Mouse (Mus musculus): ENCODE results near the gene Obp2b. TPM values are rescaled to one million over a fixed set of nuclear protein-coding genes. Genes with fewer than 3 reads are reported as not detected.

Gene Obp2b
- polyA plus RNA-seq, 1 experiment from 2014 or later: not detected

DNA sequence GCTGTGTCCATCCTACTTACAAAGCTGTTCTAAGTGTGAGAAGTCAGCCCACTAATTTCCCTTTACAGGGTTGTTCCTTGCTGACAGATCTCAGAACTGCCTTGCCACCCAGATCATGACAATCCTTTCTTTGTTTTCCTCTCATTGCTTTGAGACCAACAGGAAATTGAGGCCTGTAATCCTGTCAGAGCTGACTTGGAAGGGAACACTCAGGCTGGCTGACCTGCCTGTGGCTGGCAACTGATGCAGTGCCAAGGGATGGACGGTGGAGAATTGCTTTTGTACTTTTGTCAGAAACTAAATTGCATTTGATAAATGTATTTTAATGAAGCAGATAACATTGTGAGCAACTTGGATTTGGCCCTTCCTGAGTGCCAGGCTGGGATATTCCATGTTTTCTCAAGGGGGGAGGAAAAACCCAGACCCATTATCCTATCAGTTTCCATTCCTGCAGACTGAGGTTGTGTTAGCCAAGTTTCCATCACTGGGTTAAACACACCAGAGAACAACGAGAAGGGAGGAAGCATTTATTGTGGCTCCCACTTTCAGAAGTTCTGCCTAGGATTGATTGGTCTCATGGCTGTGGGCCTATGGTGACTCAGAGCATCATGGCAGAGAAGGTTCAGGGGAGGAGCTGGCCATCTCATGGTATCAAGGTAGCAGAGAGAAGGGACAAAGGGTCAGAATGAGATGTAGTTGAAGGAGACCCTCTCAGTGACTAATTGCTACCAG is 3.4 kb upstream of the Obp2b start:
- Histone ChIP-seq H3K4me3 (no peak overlapping the region), H3K4me1 (no peaks in the 10 kb centered on the region), H3K9me3 (replicated peaks) (no peaks in the 10 kb centered on the region), H3K27me3 (ENCODE audit: low read depth, poor library complexity, severe bottlenecking) (no peaks in the 10 kb centered on the region), H3K27ac (replicated peaks) (no peak overlapping the region), H3K36me3 (no peaks in the 10 kb centered on the region)
- no peak for DNase-seq (ENCODE audit: low spot score)
- WGBS: 79% methylated on average over 2 of the region's 2 CpGs

GRCm38 (mm10) chr2:25741671-25742070 is 4.9 kb downstream of the Obp2b start:
- Histone ChIP-seq H3K27ac (replicated peaks) (no peak overlapping the region), H3K9me3 (replicated peaks) (0 out of 2 replicates have a peak, but pooled peaks cover 3% of the 10 kb centered on the region), H3K27me3 (ENCODE audit: low read depth, poor library complexity, severe bottlenecking) (no peaks in the 10 kb centered on the region), H3K4me1 (no peaks in the 10 kb centered on the region), H3K36me3 (no peaks in the 10 kb centered on the region), H3K4me3 (no peak overlapping the region)
- 84% methylated on average over 1 of the region's 1 CpGs for WGBS
- no peak for DNase-seq (ENCODE audit: low spot score)

DNA sequence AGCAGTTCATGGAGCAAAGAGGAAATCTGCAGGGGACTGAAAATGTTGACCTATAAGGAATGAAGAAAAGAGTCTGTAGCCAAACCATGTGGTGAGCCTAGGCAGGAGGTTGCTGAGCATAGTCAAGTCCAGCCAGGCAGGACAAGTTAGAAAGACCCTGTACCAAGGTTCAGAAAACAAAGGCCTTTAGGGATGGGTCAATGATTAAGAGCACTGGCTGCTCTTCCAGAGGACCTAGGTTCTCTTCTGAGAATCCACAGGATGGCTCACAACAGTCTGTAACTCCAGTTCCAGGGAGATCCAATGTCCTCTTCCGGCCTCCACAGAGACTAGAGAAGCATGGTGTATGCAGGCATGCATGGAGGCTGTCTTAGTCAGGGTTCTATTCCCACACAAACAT is 17.4 kb downstream of the Obp2b start:
- no peaks in the 10 kb centered on the region for H3K4me1 ChIP-seq
- H3K9me3 ChIP-seq (replicated peaks): no peaks in the 10 kb centered on the region
- H3K36me3 ChIP-seq: no peaks in the 10 kb centered on the region
- H3K4me3 ChIP-seq: no peak overlapping the region
- H3K27ac ChIP-seq (replicated peaks): no peak overlapping the region
- 90% methylated on average over 1 of the region's 1 CpGs for WGBS
- DNase-seq (ENCODE audit: low spot score): no peak
- no peaks in the 10 kb centered on the region for H3K27me3 ChIP-seq (ENCODE audit: low read depth, poor library complexity, severe bottlenecking)

- WGBS: 56% methylated on average over 4 of the region's 4 CpGs
- no peak for DNase-seq (ENCODE audit: low spot score)
- H3K36me3 ChIP-seq: no peaks in the 10 kb centered on the region
- no peak overlapping the region for H3K4me3 ChIP-seq
- H3K9me3 ChIP-seq (replicated peaks): no peaks in the 10 kb centered on the region
- no peak overlapping the region for H3K27ac ChIP-seq (replicated peaks)
- no peaks in the 10 kb centered on the region for H3K4me1 ChIP-seq
- H3K27me3 ChIP-seq (ENCODE audit: low read depth, poor library complexity, severe bottlenecking): no peaks in the 10 kb centered on the region
Observed at GRCm38 (mm10) chr2:25758064-25758625, 21.3 kb downstream of the Obp2b start.

DNA sequence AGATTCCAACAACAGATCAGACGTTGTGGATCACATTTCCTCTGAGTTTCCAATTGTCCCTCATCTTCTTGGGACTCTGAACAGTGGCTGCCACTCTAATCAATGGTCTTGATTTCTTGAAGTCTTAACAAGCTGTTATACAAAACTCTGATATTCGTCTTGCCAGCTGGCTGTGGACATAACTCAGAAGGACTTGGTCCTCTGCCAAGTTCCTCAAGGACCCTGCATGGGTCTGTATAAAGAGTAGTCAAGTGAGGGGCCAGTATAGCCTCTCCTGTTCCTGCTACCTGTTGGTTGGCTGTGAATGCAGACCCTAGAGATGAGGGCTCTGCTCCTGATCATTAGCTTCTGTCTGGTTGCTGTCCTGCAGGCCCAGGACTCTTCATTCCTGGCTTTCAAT is 28.5 kb downstream of the Obp2b start, which contains the start of gene Lcn3:
Lcn3 (plus strand) TSS at position 301 of the 400 bp plus-strand sequence.
- no peak within 1 kb of the TSS for H3K27ac ChIP-seq (replicated peaks)
- 67% methylated on average over 2 of the region's 2 CpGs for WGBS
- no peaks in the 10 kb centered on the region for H3K36me3 ChIP-seq
- no peak within 1 kb of the TSS for H3K4me3 ChIP-seq
- no peaks in the 10 kb centered on the region for H3K27me3 ChIP-seq (ENCODE audit: low read depth, poor library complexity, severe bottlenecking)
- no peaks in the 10 kb centered on the region for H3K9me3 ChIP-seq (replicated peaks)
- DNase-seq (ENCODE audit: low spot score): no peak
- no peaks in the 10 kb centered on the region for H3K4me1 ChIP-seq

- Histone ChIP-seq H3K4me1 (no peaks in the 10 kb centered on the region), H3K36me3 (no peaks in the 10 kb centered on the region), H3K9me3 (replicated peaks) (no peaks in the 10 kb centered on the region), H3K27ac (replicated peaks) (no peak overlapping the region), H3K4me3 (no peak overlapping the region), H3K27me3 (ENCODE audit: low read depth, poor library complexity, severe bottlenecking) (no peaks in the 10 kb centered on the region)
- DNase-seq (ENCODE audit: low spot score): no peak
- WGBS: 89% methylated on average over 4 of the region's 4 CpGs
Observed at GRCm38 (mm10) chr2:25767764-25768163, 31.0 kb downstream of the Obp2b start.

DNA sequence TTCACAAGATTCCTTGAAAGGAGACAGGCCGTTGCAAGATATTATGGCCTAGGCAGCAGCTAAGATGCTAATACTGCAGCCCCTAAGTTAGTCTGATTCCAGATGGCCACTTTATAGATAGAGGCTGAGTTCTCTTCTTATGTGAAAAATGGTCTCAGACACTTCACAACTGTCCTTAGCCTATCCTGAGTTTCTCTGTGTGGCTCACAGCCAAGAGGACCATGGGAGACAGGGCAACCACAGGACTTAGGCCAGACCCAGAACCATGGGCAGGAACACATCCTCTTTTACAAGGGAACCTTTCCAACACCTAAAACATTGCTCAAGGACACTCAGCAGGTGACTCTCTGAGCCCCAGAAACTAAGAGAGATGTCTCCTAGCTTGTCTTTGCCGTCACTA is 36.7 kb downstream of the Obp2b start:
- Histone ChIP-seq H3K4me1 (peaks cover 7% of the 10 kb centered on the region), H3K27me3 (ENCODE audit: low read depth, poor library complexity, severe bottlenecking) (no peaks in the 10 kb centered on the region), H3K4me3 (no peak overlapping the region), H3K27ac (replicated peaks) (no peak overlapping the region), H3K36me3 (no peaks in the 10 kb centered on the region), H3K9me3 (replicated peaks) (no peaks in the 10 kb centered on the region)
- 88% methylated on average over 2 of the region's 2 CpGs for WGBS
- DNase-seq (ENCODE audit: low spot score): no peak

- no peak overlapping the region for H3K4me3 ChIP-seq
- no peaks in the 10 kb centered on the region for H3K36me3 ChIP-seq
- DNase-seq (ENCODE audit: low spot score): no peak
- H3K4me1 ChIP-seq: peaks cover 7% of the 10 kb centered on the region
- no peak overlapping the region for H3K27ac ChIP-seq (replicated peaks)
- WGBS: 75% methylated on average over 2 of the region's 2 CpGs
- H3K27me3 ChIP-seq (ENCODE audit: low read depth, poor library complexity, severe bottlenecking): no peaks in the 10 kb centered on the region
- H3K9me3 ChIP-seq (replicated peaks): no peaks in the 10 kb centered on the region
Observed at GRCm38 (mm10) chr2:25774640-25775039, 37.8 kb downstream of the Obp2b start.

DNA sequence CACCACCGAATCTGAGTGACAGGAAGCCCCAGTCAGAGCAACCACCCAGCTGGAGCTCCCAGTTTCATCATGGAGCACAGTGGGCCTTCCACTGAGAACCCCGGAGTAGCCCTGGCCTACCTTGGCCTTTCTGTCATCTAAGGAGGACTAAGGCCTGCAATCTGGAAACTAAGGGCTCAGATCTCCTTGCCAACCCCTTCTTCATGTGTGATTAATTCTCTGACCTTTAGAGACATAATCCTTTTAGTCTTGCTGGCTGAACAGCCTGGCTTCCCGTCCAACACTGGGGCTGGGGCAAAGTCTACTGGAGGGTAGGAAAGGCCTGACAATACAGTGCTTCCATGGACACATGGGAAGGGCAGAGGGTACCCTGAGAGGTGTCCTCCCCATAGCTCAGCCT is 39.2 kb downstream of the Obp2b start:
- peaks cover 7% of the 10 kb centered on the region for H3K4me1 ChIP-seq
- DNase-seq (ENCODE audit: low spot score): no peak
- no peak overlapping the region for H3K4me3 ChIP-seq
- 57% methylated on average over 3 of the region's 3 CpGs for WGBS
- no peaks in the 10 kb centered on the region for H3K27me3 ChIP-seq (ENCODE audit: low read depth, poor library complexity, severe bottlenecking)
- H3K27ac ChIP-seq (replicated peaks): no peak overlapping the region
- no peaks in the 10 kb centered on the region for H3K36me3 ChIP-seq
- no peaks in the 10 kb centered on the region for H3K9me3 ChIP-seq (replicated peaks)

- Histone ChIP-seq H3K36me3 (no peaks in the 10 kb centered on the region), H3K27ac (replicated peaks) (no peak within 1 kb of the TSS), H3K27me3 (ENCODE audit: low read depth, poor library complexity, severe bottlenecking) (no peaks in the 10 kb centered on the region), H3K4me3 (no peak within 1 kb of the TSS), H3K4me1 (peaks cover 7% of the 10 kb centered on the region), H3K9me3 (replicated peaks) (no peaks in the 10 kb centered on the region)
- DNase-seq (ENCODE audit: low spot score): no peak
- 88% methylated on average over 1 of the region's 1 CpGs for WGBS
Observed at GRCm38 (mm10) chr2:25776717-25777116, 39.9 kb downstream of the Obp2b start, which contains the start of gene Lcn11. Gene Lcn11 (plus strand): TSS chr2:25777017.

DNA sequence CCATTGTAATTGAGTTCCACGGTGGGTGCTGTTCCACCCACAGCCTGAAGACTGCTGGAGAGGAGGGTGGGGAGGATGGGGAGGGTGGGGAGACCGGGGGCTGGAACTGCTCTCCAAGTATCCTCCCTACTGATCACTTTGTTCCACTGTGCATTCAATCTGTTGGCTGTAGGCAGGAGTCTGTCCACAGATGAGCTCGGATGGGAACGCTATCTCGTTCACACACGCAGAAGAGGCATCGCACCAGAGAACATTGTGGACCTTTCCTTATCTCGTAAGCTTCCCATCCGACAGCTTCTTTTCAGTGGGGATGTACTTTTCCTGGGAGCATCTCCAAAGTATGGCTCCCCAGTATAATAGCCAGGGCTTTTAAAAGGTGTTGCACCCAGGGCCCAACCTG is 42.3 kb downstream of the Obp2b start:
- no peak for DNase-seq (ENCODE audit: low spot score)
- Histone ChIP-seq H3K4me3 (no peak overlapping the region), H3K36me3 (no peaks in the 10 kb centered on the region), H3K27ac (replicated peaks) (no peak overlapping the region), H3K9me3 (replicated peaks) (no peaks in the 10 kb centered on the region), H3K27me3 (ENCODE audit: low read depth, poor library complexity, severe bottlenecking) (no peaks in the 10 kb centered on the region), H3K4me1 (peaks cover 7% of the 10 kb centered on the region)
- WGBS: 92% methylated on average over 9 of the region's 9 CpGs

- no peak for DNase-seq (ENCODE audit: low spot score)
- 72% methylated on average over 4 of the region's 4 CpGs for whole genome bisulfite sequencing
- no peaks in the 10 kb centered on the region for H3K36me3 ChIP-seq
- no peak overlapping the region for H3K4me3 ChIP-seq
- peaks cover 9% of the 10 kb centered on the region for H3K4me1 ChIP-seq
- H3K9me3 ChIP-seq (replicated peaks): no peaks in the 10 kb centered on the region
- H3K27me3 ChIP-seq (ENCODE audit: low read depth, poor library complexity, severe bottlenecking): no peaks in the 10 kb centered on the region
- H3K27ac ChIP-seq (replicated peaks): no peak overlapping the region
Observed at GRCm38 (mm10) chr2:25780921-25781320, 44.1 kb downstream of the Obp2b start.

DNA sequence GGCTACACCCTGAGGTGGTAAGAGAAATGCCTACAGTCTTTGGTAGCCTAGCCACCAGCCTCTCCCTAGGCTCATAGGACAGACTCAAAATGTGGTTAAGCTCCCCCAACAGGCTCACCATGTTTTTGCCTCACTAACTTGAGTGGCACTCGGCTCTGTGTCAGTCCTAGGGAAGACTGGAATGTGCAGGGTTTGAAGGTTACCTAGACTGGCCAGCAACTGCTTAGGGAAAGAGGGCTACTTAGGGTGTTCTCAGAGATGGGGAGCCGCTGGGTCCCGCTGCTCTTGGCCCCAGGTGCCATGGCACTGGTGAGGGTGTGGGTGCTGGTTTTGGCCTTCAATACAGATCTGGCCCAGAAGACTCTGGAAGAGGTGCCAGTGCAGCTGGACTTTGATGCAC is 45.1 kb downstream of the Obp2b start, which contains the start of gene Gm13539:
Gm13539 (plus strand) TSS at position 301 of the 400 bp plus-strand sequence.
- WGBS: 74% methylated on average over 3 of the region's 3 CpGs
- H3K9me3 ChIP-seq (replicated peaks): no peaks in the 10 kb centered on the region
- DNase-seq (ENCODE audit: low spot score): no peak
- H3K27me3 ChIP-seq (ENCODE audit: low read depth, poor library complexity, severe bottlenecking): no peaks in the 10 kb centered on the region
- H3K4me3 ChIP-seq: no peak within 1 kb of the TSS
- H3K4me1 ChIP-seq: peaks cover 12% of the 10 kb centered on the region
- H3K36me3 ChIP-seq: no peaks in the 10 kb centered on the region
- H3K27ac ChIP-seq (replicated peaks): no peak within 1 kb of the TSS
